Mouse (Mus musculus) kidney, postnatal 0 days (tissue): Measurements from ENCODE around the gene Rps4x. TPM values are rescaled to one million over a fixed set of nuclear protein-coding genes. Genes with fewer than 3 reads are reported as not detected.
A peak's percentile ranks its signal among the peaks of the same experiment; 100 is the strongest.
"Not testable (repeated sequence)": the region's sequence is repeated elsewhere in the genome, so short reads cannot be mapped to it uniquely, and the experiment has no call there.

Experiments
- ATAC-seq: fragments of 200-750 bp; cut with Nextera tagmentation; replicated peaks from 2 replicates; pipeline ENCODE4 v1.8.0; 2017; ENCODE audit warnings: low read depth, moderate number of reproducible peaks, moderate TSS enrichment, moderate library complexity; ENCODE audit not compliant: low FRiP score
- DNase-seq: peaks from one replicate; pipeline ENCODE4 v3.0.0-alpha.2; 2016; ENCODE audit warnings: low spot score
- H3K27ac ChIP-seq: fragments of 300-500 bp; sonication (generic); 2 replicates; pipeline ENCODE4 v1.5.1; 2014; ENCODE audit warnings: mild to moderate bottlenecking
- H3K27me3 ChIP-seq: fragments of 300-500 bp; sonication (generic); 2 replicates; pipeline ENCODE4 v1.6.1; 2014; ENCODE audit warnings: low read length, mixed read lengths; ENCODE audit not compliant: insufficient read depth
- H3K36me3 ChIP-seq: fragments of 300-500 bp; sonication (generic); 2 replicates; pipeline ENCODE4 v1.6.1; 2014; ENCODE audit warnings: low read length, mixed read lengths; ENCODE audit not compliant: insufficient read depth
- H3K4me1 ChIP-seq: fragments of 300-500 bp; sonication (generic); replicated peaks from 2 replicates; pipeline ENCODE4 v1.6.1; 2014; ENCODE audit warnings: antibody characterized with exemption, low read length, mixed read lengths; ENCODE audit not compliant: insufficient read depth
- H3K4me2 ChIP-seq: fragments of 300-500 bp; sonication (generic); 2 replicates; pipeline ENCODE4 v1.6.1; 2014; ENCODE audit warnings: mild to moderate bottlenecking, low read length, moderate library complexity, mixed read lengths
- H3K4me3 ChIP-seq: fragments of 300-500 bp; sonication (generic); replicated peaks from 2 replicates; pipeline ENCODE4 v1.5.1; 2014; ENCODE audit warnings: low read depth, low read length
- H3K9ac ChIP-seq: fragments of 300-500 bp; sonication (generic); 2 replicates; pipeline ENCODE4 v1.6.1; 2014; ENCODE audit warnings: low read depth, low read length
- H3K9me3 ChIP-seq: fragments of 300-500 bp; sonication (generic); replicated peaks from 2 replicates; pipeline ENCODE4 v1.6.1; 2016; ENCODE audit warnings: low read length, inconsistent platforms, mixed read lengths
- CTCF ChIP-seq: IDR thresholded peaks from 2 replicates; pipeline ENCODE4 v1.5.1; 2016; ENCODE audit warnings: antibody characterized with exemption, low read depth, mild to moderate bottlenecking, moderate library complexity
- WGBS: fragments of 180-500 bp; shearing (Covaris S2); extraction: QIAGEN DNeasy Blood & Tissue Kit; methylation state at CpG from one replicate; pipeline ENCODE4 v1.1.7; 2014; 5-methylcytosine and 5-hydroxymethylcytosine counted together
- polyA plus RNA-seq: library from polyadenylated mRNA; unstranded; fragments of >200 nt; fragmentation: Nextera tagmentation; extraction: Ambion mirVana; gene quantifications from 2 replicates; pipeline ENCODE4 v1.2.1, GENCODE M21; 2015

Gene Rps4x
- 882 and 968 TPM in 2 replicates for polyA plus RNA-seq

DNA sequence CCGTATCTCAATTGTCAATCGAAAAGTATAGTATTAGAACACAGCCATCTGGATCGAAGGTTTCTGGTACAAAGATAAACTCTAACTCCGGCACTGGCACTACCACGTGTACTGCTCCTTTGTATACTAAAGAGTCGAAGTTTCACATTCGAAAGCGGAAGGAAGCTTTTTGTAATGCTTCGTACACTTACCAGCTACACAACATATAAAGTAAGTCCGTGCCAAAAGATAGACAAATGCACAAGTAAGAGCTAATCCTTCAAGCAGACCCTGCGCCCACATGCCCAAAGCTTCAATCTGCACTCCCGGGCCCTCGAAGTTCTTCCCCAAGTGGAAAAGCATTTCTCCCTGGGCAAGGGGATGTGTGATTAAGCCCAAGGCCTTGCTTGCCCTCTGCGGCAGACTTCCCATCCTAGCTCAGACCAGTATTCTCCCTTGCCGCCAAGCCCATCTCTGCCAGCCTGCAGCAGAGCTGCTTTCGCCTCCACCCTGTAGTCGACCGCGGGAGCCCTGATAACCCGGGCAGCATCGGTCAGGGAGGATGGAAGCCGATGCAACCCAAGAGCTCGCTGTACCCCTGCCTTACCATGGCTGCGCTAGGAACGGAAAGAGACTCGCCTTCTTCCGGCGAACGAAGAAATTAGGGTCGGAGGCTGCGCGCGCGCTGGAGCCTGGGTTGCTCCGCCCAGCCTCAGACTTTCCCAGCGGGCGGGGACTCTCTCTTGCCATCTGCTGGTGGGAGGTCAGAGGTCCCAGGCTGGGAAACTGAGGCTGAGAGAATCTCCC lies at the start of gene Rps4x:
Rps4x (minus strand) TSS at position 683 of the 786 bp plus-strand sequence.
- Histone ChIP-seq H3K4me2 (peak within 1 kb of the TSS; percentile 66), H3K27me3 (no peaks in the 10 kb centered on the region), H3K4me3 (peak within 1 kb of the TSS; percentile 58), H3K36me3 (no peaks in the 10 kb centered on the region), H3K9ac (peak within 1 kb of the TSS; percentile 67), H3K4me1 (no peaks in the 10 kb centered on the region), H3K9me3 (no peaks in the 10 kb centered on the region), H3K27ac (peak within 1 kb of the TSS; percentile 80)
- ATAC-seq (peak; percentile 90), DNase-seq (peak; percentile 87)
- peak; percentile 71 for TF ChIP-seq CTCF
- 32% methylated on average over 37 of the region's 37 CpGs for WGBS

GRCm38 (mm10) chrX:102219126-102219525 lies 29.9 kb upstream of the Rps4x start:
- Histone ChIP-seq H3K9ac (no peak overlapping the region), H3K9me3 (no peaks in the 10 kb centered on the region), H3K27me3 (no peaks in the 10 kb centered on the region), H3K4me1 (no peaks in the 10 kb centered on the region), H3K27ac (no peak overlapping the region), H3K4me3 (no peak overlapping the region), H3K36me3 (no peaks in the 10 kb centered on the region), H3K4me2 (no peak overlapping the region)
- peak; percentile 67 for TF ChIP-seq CTCF
- 15% methylated on average over 1 of the region's 1 CpGs for WGBS
- DNase-seq (peak; percentile 18), ATAC-seq (no peak)

DNA sequence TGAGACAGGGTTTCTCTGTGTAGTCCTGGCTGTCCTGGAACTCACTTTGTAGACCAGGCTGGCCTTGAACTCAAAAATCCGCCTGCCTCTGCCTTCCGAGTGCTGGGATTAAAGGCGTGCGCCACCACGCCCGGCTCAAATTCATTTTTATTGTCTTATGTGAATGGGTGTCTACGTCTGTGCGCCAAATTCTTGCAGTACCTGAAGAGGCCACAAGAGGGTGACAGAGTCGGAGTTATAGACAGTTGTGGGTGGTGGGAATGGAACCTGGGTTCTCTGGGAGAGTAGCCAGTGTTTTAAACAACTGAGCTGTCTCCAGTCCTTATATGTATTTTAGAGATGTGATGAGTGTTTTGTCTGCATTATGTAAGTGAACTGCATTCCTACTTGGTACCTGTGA lies 26.2 kb upstream of the Rps4x start:
- not testable (repeated sequence) for H3K36me3 ChIP-seq, H3K27ac ChIP-seq, H3K4me3 ChIP-seq, H3K27me3 ChIP-seq, H3K4me2 ChIP-seq, H3K4me1 ChIP-seq, H3K9ac ChIP-seq, DNase-seq, ATAC-seq, H3K9me3 ChIP-seq
- WGBS, result 50% methylated on average over 9 of the region's 9 CpGs
- peak; percentile 50; the same call in 1 of the 2 replicates for TF ChIP-seq CTCF

DNA sequence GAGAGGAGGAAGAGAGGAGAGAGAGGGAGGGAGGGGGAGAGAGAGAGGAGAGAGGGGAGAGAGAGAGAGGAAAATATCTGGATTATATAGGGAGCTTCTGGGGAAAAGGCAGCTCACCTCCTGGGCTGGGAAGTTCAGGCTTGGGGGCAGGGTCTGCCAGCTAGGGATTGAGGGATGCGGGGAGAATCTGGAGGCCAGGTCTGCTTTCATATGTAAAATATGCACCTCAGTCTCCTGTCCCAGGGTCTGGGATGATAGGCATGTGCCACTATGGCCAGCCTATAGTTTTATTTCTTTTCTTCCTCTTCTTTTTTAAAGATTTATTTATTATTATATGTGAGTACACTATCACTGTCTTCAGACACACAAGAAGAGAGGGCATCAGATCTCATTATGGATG lies 1.6 kb upstream of the Rps4x start:
- DNase-seq (no peak), ATAC-seq (no peak)
- no peak overlapping the region for H3K9ac ChIP-seq
- H3K27me3 ChIP-seq, result no peaks in the 10 kb centered on the region
- no peaks in the 10 kb centered on the region for H3K4me1 ChIP-seq
- H3K36me3 ChIP-seq, result no peaks in the 10 kb centered on the region
- 75% methylated on average over 1 of the region's 1 CpGs for WGBS
- no peak overlapping the region for H3K27ac ChIP-seq
- TF ChIP-seq CTCF, result no peak
- H3K4me3 ChIP-seq, result no peak overlapping the region
- H3K4me2 ChIP-seq, result no peak overlapping the region
- no peaks in the 10 kb centered on the region for H3K9me3 ChIP-seq

- Histone ChIP-seq H3K4me3 (no peak overlapping the region; the same call in 1 of the 2 replicates), H3K36me3 (no peaks in the 10 kb centered on the region)
- WGBS, result 49% methylated on average over 5 of the region's 5 CpGs
Measured at GRCm38 (mm10) chrX:102189581-102189980, 387 bp upstream of the Rps4x start.

GRCm38 (mm10) chrX:102187023-102187699 lies 2.0 kb downstream of the Rps4x start:
- TF ChIP-seq CTCF, result no peak
- DNase-seq, result no peak
- Histone ChIP-seq H3K4me1 (no peaks in the 10 kb centered on the region), H3K9ac (peak overlapping the region; percentile 24; the same call in 1 of the 2 replicates), H3K36me3 (no peaks in the 10 kb centered on the region), H3K4me2 (peak overlapping the region; percentile 66), H3K27ac (no peak overlapping the region), H3K4me3 (peak overlapping the region; percentile 58), H3K27me3 (no peaks in the 10 kb centered on the region), H3K9me3 (no peaks in the 10 kb centered on the region)
- no peak for ATAC-seq
- 40% methylated on average over 11 of the region's 11 CpGs for WGBS

More at GRCm38 (mm10) chrX:102189581-102189980, 387 bp upstream of the Rps4x start:
- H3K9ac ChIP-seq, result no peak overlapping the region
- no peak overlapping the region for H3K27ac ChIP-seq
- no peaks in the 10 kb centered on the region for H3K4me1 ChIP-seq
- H3K4me2 ChIP-seq, result no peak overlapping the region
- DNase-seq (no peak), ATAC-seq (no peak)
- no peak for TF ChIP-seq CTCF
- no peaks in the 10 kb centered on the region for H3K27me3 ChIP-seq
- no peaks in the 10 kb centered on the region for H3K9me3 ChIP-seq
